Mouse (Mus musculus) lung, embryonic 16.5 days (tissue): ENCODE results near the gene Thada. TPM values are rescaled to one million over a fixed set of nuclear protein-coding genes. Genes with fewer than 3 reads are reported as not detected.

ENCODE experiments used
- ATAC-seq: fragments of 200-750 bp; cut with Nextera tagmentation; 2 replicates; pipeline ENCODE4 v1.8.0; 2017; ENCODE audit warnings: low read depth, mild to moderate bottlenecking, moderate library complexity
- H3K27ac ChIP-seq: fragments of 300-500 bp; sonication (generic); 2 replicates; pipeline ENCODE4 v1.5.1; 2014; ENCODE audit warnings: mild to moderate bottlenecking, control low read depth, low read length
- H3K27me3 ChIP-seq: fragments of 300-500 bp; sonication (generic); 2 replicates; pipeline ENCODE4 v1.6.1; 2014; ENCODE audit warnings: low read depth, low read length, mixed read lengths; ENCODE audit not compliant: control insufficient read depth, insufficient read depth
- H3K36me3 ChIP-seq: fragments of 300-500 bp; sonication (generic); 2 replicates; pipeline ENCODE4 v1.6.1; 2014; ENCODE audit warnings: low read length; ENCODE audit not compliant: control insufficient read depth, insufficient read depth
- H3K4me1 ChIP-seq: fragments of 300-500 bp; sonication (generic); replicated peaks from 2 replicates; pipeline ENCODE4 v1.6.1; 2014; ENCODE audit warnings: low read length, mixed read lengths; ENCODE audit not compliant: control insufficient read depth, insufficient read depth
- H3K4me2 ChIP-seq: fragments of 300-500 bp; sonication (generic); 2 replicates; pipeline ENCODE4 v1.6.1; 2014; ENCODE audit warnings: low read depth, low read length, control low read depth
- H3K4me3 ChIP-seq: fragments of 300-500 bp; sonication (generic); 2 replicates; pipeline ENCODE4 v1.5.1; 2014; ENCODE audit warnings: mild to moderate bottlenecking, low read length, control low read depth
- H3K9ac ChIP-seq: fragments of 300-500 bp; sonication (generic); 2 replicates; pipeline ENCODE4 v1.6.1; 2014; ENCODE audit warnings: low read length, control low read depth
- H3K9me3 ChIP-seq: fragments of 300-500 bp; sonication (generic); 2 replicates; pipeline ENCODE4 v1.6.1; 2016; ENCODE audit warnings: low read length; ENCODE audit not compliant: control insufficient read depth
- WGBS: fragments of 180-500 bp; shearing (Covaris S2); extraction: QIAGEN DNeasy Blood & Tissue Kit; methylation state at CpG from one replicate; pipeline ENCODE4 v1.1.7; 2014; 5-methylcytosine and 5-hydroxymethylcytosine counted together
- polyA plus RNA-seq: library from polyadenylated mRNA; unstranded; fragments of >200 nt; fragmentation: Nextera tagmentation; extraction: Ambion mirVana; gene quantifications from 2 replicates; pipeline ENCODE4 v1.2.1, GENCODE M21; 2015

Gene Thada
- polyA plus RNA-seq, 1 experiment from 2014 or later, result 8.6 TPM

DNA sequence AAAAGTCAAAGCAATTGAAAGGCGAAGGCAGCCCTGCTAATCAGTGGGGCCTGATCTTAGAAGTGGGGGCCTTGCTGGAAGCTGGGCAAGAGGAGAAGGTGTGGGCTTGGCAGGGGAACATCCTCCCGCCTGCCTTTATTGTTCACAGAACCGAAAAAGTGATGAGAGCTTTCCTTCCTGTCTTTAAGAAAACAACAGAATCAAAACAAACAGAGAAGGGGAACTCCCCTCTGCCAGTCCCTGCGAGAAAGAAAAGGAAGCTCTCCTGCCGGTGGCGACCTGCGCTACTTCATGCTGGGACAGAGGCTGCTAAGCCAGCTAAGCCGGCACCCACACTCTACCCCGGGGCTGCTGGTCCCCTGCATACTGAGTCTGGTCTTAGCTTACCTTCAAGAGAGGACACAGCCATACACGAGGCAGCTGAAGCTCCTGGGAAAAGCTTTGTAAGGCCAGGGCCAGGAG, 320.1 kb downstream of the Thada start:
- no peak overlapping the region for H3K4me2 ChIP-seq

DNA sequence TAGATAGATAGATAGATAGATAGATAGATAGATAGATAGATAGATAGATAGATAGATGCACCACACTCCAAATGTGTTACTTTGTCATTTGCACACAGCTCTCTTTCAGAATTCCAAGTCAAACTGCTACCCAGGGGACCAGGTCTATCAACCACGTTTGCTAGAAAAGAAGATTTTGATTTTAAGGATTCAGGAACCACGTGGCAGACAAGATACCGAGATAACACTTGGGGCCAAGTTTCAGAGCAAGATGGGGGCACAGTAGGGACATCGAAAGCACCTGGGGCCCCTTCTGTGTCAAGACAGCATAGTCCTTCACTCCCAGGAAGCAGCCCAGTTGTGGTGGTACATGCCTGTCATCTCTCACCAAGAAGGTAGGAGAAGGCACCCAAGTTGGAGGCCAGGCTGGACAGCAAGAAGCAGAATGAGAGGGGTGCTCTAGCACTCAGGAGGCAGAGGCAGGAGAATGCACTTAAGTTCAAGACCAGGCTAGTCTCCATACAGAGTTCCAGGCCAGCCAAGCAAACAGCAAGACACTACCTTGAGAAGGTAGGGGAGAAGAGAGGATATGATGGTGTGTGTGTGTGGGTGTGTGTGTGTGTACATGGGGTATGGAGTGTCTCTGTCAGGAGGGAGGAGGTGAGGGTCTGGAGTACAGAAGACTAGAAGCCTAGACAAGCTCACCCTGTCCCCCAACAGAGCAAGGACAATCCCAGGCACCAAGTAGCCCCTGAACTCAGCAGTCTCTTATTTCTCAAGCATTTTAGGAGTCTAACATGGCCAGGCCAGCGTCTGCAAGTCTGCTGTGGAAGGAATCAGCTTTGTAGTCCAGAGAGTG, 321.0 kb downstream of the Thada start:
- Histone ChIP-seq H3K27me3 (no peaks in the 10 kb centered on the region), H3K27ac (peak overlapping the region; percentile 58), H3K4me3 (no peak overlapping the region), H3K9me3 (no peaks in the 10 kb centered on the region), H3K9ac (no peak overlapping the region), H3K4me1 (peaks cover 75% of the 10 kb centered on the region), H3K36me3 (no peaks in the 10 kb centered on the region), H3K4me2 (no peak overlapping the region)
- 81% methylated on average over 5 of the region's 5 CpGs for WGBS
- no peak for ATAC-seq

More for the DNA sequence above, 320.1 kb downstream of the Thada start:
- WGBS, result 28% methylated on average over 10 of the region's 10 CpGs
- peak overlapping the region; percentile 52; the same call in 1 of the 2 replicates for H3K9ac ChIP-seq
- ATAC-seq, result peak; percentile 19; the same call in 1 of the 2 replicates
- no peaks in the 10 kb centered on the region for H3K9me3 ChIP-seq
- peak overlapping the region; percentile 67 for H3K27ac ChIP-seq
- H3K4me3 ChIP-seq, result no peak overlapping the region
- no peaks in the 10 kb centered on the region for H3K36me3 ChIP-seq
- H3K4me1 ChIP-seq, result peaks cover 68% of the 10 kb centered on the region
- no peaks in the 10 kb centered on the region for H3K27me3 ChIP-seq

DNA sequence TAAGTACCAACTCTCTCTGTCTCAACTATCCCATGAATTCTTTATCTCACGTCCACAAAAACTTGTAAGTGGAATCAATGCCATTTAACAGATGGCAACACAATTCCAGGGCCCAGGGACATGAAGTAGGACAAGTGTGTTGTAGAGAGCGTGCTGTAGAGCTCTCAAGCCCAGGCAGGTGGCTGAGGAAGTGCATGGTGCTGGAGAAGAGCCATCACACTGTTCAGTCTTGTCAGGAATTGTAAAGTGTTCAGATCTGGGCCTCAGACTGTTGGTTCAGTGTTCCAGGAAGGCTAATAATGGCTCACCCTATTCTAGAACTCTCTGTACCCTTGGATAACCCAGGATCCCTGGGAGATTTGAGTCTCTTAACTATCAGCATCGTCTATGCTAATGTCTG, 321.9 kb downstream of the Thada start:
- WGBS, result 86% methylated on average over 3 of the region's 3 CpGs
- Histone ChIP-seq H3K4me2 (no peak overlapping the region), H3K4me3 (no peak overlapping the region), H3K27me3 (no peaks in the 10 kb centered on the region), H3K27ac (no peak overlapping the region), H3K36me3 (no peaks in the 10 kb centered on the region), H3K4me1 (peaks cover 70% of the 10 kb centered on the region), H3K9me3 (no peaks in the 10 kb centered on the region), H3K9ac (no peak overlapping the region)
- ATAC-seq, result no peak

DNA sequence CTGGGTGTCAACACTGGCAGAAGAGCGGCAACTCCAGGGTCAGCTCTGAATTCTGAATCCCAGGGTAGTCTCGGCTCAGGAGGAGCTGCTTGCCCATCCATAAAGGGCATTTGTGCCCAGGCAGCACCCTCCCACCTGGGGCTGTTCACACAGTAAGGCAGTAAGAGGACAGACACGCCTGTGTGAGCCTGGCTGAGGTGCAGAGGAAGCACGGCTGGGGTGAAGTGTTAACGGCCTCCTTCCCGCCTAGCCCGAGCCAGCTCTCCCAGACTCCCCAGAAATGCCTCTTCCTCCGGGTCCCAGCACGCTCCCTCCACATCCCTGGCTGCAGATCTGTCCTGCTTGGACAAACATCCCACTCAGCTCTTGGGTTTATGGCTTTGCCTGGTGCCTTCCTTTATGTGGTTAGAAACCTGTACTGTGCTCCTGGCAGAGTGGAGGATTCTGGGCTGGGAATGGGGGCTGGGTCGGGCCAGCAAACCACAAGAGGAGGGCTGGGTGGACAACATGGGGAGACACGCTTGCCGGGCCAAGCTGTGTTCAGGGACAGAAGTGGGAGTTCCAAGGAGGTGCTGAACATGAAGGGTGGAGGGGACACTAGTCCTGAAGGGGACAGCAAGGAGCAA, 322.7 kb downstream of the Thada start:
- WGBS, result 30% methylated on average over 12 of the region's 12 CpGs
- Histone ChIP-seq H3K4me1 (peaks cover 62% of the 10 kb centered on the region), H3K27ac (peak overlapping the region; percentile 9), H3K4me3 (no peak overlapping the region), H3K9ac (0 out of 2 replicates have a peak overlapping the region, but pooled peaks have one; percentile 14), H3K9me3 (no peaks in the 10 kb centered on the region), H3K36me3 (no peaks in the 10 kb centered on the region), H3K4me2 (no peak overlapping the region), H3K27me3 (no peaks in the 10 kb centered on the region)
- ATAC-seq, result no peak

- H3K27ac ChIP-seq, result peak overlapping the region; percentile 91
- H3K4me3 ChIP-seq, result no peak overlapping the region
- H3K9ac ChIP-seq, result peak overlapping the region; percentile 42
- H3K4me1 ChIP-seq, result peaks cover 56% of the 10 kb centered on the region
- WGBS, result 67% methylated on average over 6 of the region's 6 CpGs
- no peaks in the 10 kb centered on the region for H3K9me3 ChIP-seq
- no peaks in the 10 kb centered on the region for H3K36me3 ChIP-seq
- no peaks in the 10 kb centered on the region for H3K27me3 ChIP-seq
- peak; percentile 73 for ATAC-seq
- peak overlapping the region; percentile 34; the same call in 1 of the 2 replicates for H3K4me2 ChIP-seq
Measured at GRCm38 (mm10) chr17:84141691-84142090, 324.3 kb downstream of the Thada start.

- Histone ChIP-seq H3K4me1 (peaks cover 49% of the 10 kb centered on the region), H3K36me3 (no peaks in the 10 kb centered on the region), H3K9me3 (no peaks in the 10 kb centered on the region), H3K27ac (peak overlapping the region; percentile 91), H3K9ac (peak overlapping the region; percentile 42), H3K4me2 (peak overlapping the region; percentile 34), H3K27me3 (no peaks in the 10 kb centered on the region), H3K4me3 (no peak overlapping the region)
- WGBS, result 42% methylated on average over 10 of the region's 10 CpGs
- ATAC-seq, result peak; percentile 63
Measured at GRCm38 (mm10) chr17:84140822-84141507, 325.0 kb downstream of the Thada start.

Other genes starting within 250 kb of the Thada start
- gene Plekhh2, start 45.7 kb upstream of the Thada start, polyA plus RNA-seq, result 10.2 and 10.5 TPM in 2 replicates
- gene Dync2li1, start 160.3 kb upstream of the Thada start, polyA plus RNA-seq, result 43.7 and 46.9 TPM in 2 replicates
- gene Abcg8, start 210.1 kb upstream of the Thada start, polyA plus RNA-seq, result not detected in 2 replicates
- 0.21 and 0.45 TPM in 2 replicates for gene Abcg5, start 216.8 kb upstream of the Thada start, polyA plus RNA-seq